Mouse (Mus musculus) ES-Bruce4 (cell line): ENCODE measurements around the gene Mtmr3.

Source experiments
- CTCF ChIP-seq: IDR thresholded peaks from one replicate; pipeline ENCODE4 v1.8.1; 2011; ENCODE audit warnings: low read depth, low read length
- EP300 ChIP-seq: IDR thresholded peaks from 2 replicates; pipeline ENCODE4 v1.6.1; 2011; ENCODE audit warnings: low read depth, low read length; ENCODE audit not compliant: insufficient read depth
- POLR2A ChIP-seq: IDR thresholded peaks from one replicate; pipeline ENCODE4 v1.8.1; 2011; ENCODE audit warnings: low read length; ENCODE audit not compliant: insufficient read depth

- TF ChIP-seq POLR2A: no peak
- TF ChIP-seq CTCF: no peak
- no peak for TF ChIP-seq EP300
These were observed 635 bp downstream of the Mtmr3 start for GRCm38 (mm10) chr11:4593849-4594607.
